Mouse (Mus musculus) spleen, postnatal 10 days (tissue): ENCODE data around the gene Aig1.
"Not testable (repeated sequence)": the region's sequence is repeated elsewhere in the genome, so short reads cannot be mapped to it uniquely, and the experiment has no call there.

Experiments
- DNase-seq, 2 experiments: peaks; one replicate each; pipeline ENCODE4 v3.0.0; 2021 to 2022; ENCODE audit warnings: low spot score in 2 of 2

Aig1 gene

DNA sequence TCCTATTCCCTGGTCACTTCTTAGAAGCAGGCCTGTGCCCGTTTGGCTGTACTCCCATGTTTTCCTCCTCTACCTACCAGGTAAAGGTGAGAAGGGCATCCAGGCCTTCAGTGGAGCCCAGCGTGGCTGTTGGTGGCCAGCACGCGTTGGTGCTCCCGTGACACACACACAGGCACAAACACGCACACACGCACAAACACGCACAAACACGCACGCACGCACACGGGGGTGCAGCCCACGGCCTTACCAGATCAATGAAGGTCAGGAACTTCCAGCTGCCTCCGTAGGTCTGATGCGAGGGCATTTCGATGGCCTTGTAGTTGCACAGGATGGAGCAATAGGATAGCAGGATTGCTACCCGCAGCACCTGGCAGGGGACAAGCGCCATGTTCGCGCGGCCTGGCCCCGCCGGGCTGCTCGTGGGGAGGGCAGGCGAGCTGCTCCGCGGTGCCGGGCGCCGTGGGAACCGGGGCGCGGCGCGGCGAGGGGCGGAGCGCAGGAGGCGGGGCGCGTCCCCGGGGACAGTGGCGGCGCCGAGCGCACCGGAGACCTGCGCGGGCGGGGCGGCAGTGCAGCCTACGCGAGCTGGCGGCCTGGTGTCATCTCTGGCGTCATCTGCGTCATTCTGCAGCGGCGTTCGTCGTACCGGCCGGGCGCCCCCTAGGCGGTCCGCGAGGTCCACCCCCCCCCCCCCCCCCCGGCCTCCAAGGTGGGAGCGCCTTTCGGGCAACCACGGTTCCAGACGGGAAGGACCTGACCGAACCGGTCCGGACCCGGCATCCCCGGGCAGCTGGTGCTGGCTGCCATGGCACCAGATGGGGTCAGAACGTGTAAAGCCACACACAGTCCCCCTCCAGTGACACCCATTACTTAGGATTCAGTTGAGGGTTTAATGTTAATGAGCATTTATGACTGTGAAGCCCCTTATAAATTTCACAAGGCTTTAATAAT is at the start of gene Aig1:
Gene Aig1, minus strand, starts transcription at position 610 of the 951 bp plus-strand sequence.
- DNase-seq = peak; percentile 67 to 82

DNA sequence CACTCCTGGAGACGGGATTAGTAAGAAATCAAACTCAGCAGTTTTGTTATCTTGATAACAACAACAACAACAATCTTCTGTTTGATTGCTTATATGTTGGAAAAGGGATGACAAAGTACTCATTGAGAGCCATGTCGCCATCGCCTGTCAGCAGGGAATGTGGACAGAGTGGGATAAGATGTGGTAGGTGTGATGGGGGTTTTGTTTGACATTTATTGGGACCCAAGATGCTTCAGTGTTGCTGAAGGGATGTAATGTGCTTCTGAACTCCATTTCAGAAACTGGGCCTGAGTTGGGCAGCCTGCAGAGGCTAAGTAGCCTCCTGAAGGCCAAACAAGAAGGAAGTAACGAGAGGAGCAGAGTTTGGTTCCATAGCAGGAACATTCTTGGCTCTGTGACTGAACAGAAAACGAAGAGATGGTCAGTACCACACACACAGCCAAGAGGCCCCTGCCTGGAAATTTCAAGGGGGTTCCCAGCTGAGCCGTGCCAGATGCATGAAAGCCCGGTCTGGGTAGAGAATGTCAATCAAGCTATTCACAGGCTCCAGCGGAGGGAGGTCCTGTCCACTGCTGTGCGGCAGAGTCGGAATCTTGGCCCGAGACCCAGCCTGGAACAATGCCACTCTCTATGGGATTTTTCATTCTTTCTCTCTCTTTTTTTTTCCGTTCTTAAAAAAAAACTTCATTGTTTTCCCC is 48.0 kb upstream of the Aig1 start:
- DNase-seq = peak in 1 of 2 experiments; percentile 16

DNA sequence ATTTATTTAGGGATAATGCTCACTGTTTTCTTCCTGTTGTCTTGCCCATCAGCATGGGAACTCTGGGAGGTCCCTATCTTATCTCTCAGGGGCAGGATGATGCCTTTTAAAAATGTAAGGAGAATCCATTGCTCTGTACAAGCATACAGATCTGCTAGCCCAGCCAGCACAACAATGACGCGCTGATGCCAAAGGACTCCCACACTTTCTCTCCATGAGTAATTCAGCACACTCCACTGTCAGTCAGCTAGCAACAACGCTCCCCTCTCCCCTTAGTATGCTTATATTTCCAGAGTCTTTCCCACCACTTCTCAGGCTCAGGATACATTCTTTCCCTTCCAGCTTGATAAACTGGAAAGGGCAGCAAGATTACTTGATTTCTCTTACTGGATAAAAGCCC is 46.4 kb upstream of the Aig1 start:
- no peak for DNase-seq

DNA sequence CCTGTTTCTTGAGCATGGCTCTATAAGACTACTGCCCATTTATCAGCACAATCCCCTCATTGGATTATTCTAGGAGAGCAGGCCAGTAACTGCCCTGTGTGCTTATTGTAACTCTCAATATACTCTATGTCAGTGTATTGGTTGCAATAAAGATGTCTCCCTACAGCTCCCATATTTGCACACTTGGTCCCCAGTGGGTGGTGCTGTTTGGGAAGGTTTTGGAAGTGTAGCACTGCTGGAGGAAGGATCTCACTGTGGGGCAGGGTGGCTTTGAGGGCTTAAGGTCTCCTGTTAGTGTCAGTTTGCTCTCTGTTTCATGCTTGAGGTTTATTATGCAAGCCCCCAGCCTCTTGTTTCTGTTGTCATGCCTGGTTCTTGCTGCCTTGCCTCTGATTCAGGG is 44.9 kb upstream of the Aig1 start:
- no peak for DNase-seq

DNA sequence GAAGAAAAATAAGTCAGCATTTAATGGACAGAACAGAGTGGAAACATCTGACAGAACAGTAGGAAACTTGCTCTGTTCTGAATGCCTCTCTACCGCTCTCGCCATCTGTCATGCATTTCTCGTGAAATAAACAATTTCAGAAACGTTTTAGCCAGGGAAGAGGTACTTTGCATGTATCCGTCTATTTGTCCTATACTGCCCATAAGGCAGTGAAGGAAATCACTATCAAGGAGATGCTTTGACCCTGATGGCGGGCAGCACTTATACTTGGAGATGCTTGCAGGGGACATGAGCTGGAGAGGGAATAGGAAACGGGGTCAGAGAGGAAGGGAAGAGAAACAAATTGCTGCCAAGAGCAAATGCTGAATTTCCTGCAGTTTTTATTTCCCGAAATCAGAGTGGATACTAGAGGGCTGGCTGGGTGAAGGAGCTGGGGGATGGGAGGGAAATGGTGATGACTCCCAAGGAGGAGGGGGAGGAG is 37.5 kb upstream of the Aig1 start:
- no peak for DNase-seq

DNA sequence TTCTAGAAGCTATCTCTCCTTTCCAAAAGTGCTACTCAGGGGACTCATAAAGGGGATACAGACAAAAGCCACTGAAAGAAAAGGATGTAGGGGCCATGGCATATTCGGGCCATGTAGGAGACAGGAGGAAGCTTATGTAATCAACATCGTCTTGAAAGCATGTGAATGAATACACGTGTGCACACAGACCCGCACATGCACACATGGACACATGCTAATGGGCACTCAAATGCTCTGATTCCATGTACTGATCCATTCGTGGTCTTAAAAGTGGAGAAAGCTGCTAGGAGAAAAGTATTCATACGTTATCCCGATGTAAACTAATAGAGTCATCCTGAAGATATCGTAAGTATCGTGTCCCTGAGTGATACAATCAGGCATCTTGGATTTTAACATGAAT is 36.8 kb upstream of the Aig1 start:
- no peak for DNase-seq

DNA sequence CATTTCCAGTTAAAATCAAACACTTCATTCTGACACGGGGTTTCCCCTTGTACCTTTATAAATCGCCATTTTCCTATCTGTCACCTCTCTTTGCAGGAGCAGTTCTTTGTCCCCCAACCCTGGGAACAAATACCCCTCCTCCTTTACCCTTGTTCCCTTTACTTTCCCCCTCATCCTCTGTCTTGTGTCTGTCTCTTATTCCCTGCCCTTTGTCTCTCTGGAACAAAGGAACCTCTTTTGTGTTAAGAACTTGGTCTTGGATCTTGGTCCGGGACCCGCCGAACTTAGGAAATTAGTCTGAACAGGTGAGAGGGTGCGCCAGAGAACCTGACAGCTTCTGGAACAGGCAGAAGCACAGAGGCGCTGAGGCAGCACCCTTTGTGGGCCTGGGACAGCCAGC is 24.0 kb upstream of the Aig1 start:
- DNase-seq = not testable (repeated sequence)

DNA sequence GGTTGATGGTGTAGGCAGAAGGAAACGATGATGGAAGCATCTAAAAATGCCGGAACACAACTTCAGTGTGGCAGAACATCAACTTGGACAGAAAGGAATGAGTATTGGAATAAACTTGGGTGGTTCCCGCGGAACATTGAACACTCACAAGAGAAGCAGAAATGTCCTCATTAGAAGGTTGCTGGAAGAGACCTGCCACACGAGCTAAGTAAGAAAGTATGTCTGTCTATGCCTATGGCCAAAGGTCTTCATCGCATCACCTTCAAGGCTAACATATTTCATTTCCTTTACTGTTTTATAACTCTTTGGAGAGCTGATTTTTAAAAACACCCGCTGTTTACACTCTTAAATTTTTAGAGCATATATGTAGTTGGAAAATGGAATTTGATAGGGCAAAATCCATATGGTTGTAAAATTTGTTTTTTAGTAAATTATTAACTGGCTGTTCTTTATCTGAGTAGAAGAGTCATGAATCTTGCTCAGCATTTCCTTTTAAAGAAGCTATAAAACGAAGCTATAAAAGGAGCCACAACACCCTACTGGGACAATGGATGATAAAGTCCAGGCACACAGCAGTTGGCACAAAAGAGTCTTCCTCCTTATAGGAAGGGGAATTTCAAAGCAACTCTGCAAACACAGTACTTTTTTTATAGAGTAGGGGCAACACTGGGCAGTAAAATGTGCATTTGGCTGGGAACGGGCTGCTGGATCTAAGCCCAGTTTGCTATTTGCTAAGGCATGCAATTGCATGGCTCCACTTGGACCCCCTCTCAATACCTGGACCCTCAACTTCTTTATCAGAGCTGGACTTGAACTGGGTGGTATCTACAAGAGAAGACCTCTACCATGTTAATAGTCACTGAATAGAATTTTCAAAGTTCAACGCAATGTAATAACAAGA is 14.4 kb upstream of the Aig1 start:
- no peak for DNase-seq

DNA sequence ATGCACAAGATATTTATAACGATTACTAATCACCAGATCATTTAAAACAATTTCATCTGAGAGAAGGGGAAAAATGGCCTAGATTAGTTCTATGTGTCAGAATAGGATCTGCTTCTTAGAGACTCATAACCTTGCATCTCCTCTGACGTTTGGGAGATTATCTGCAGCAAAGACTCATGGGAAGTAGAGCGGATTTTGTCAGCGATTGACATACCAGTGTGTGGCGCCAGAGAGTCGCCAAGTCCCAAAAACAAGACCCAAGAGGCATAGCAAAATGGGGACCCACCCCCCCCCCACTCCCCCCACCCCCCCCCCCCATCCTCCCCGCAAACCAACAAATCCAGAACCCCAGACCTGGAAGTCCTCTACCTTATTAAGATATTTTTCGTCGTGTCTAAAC is 13.7 kb upstream of the Aig1 start:
- DNase-seq = peak in 1 of 2 experiments; percentile 30

DNA sequence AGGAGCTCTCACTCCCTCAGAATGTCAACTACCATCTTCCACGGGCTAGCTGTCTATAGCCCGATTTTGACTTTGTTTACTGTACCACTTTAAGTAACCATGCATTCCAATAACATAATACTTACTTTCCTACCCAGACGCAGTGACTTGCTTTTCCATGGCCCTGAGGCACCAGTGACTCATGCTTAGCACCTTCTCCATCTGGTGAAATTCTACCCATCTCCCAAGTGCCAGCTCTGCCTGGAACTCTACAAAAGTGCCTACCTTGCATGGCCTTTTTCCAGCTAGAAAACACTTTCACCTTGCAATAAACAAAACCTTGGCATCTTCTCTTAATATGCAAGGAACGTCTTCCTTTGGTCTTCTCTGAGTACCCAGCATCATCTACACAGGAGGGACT is 9.9 kb upstream of the Aig1 start:
- DNase-seq = no peak

DNA sequence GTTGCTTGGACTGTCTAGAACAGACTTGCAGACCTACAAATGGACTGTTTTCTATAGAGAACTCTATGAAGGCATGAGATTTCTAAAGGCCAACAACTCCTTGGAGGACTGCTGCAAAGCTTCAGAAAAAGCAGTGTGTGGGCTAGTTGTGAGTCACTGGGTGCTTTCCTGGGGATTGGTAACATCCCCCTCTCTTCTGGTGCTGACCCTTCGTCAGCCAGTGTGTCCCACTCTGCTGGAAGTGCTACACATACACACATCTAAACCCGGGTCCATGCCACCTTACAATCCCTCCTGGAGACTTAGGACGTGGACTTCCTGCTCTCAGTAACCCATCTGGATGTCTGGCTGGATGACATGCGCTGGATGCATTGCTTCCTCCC is 6.2 kb upstream of the Aig1 start:
- no peak for DNase-seq

DNA sequence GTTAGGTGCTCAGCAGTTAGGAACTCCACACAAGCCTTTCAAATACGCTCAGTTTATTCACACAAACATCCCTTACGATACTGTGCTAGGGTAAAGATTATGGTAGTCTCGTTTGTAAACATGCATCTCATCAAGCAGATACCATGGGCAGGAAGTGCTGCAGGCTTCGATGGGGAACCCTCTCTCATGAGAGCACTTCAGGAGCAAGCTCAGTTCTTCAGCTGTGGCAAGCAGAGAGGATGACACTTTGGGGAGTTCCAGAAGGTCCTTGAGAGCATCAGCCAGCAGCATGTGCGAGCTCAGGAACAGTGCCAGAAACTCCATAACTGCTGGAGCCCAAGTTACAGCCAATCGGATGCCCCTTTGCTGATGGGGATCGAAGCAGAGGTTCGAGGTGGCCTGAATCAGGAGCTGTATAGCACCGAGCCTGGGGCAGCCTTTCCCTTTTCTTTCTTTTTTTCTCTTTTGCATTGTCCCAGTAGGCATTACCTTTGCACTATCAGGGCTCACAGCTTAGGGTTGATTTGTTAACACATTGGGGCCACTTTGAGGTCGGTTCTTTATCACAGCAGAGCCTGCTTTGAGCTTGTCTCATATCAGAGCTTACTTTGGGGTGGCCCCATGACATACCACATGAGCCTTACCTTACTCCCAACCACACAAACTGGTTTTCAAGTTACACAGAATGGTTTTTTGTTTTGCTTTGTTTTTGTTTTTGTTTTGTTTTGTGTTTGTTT is 5.7 kb upstream of the Aig1 start:
- peak; percentile 16 to 18 for DNase-seq

DNA sequence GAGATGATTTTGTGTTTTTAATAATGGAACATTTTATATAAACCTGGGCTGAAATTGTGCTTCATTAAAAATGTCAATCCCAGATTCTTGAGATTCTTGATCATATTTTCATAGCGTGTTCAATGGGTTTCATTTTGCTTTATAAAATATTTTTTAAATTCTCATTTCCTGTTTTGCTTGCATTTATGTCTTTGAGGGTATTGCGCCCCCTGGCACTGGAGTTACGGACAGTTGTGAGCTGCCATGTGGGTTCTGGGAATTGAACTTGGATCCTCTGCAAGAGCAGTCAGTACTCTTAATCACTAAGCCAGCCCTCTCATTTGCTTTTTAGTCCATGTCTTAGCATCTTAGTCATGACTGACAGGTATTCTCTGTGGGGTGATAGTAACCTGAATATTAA is 1.8 kb upstream of the Aig1 start:
- DNase-seq = no peak

DNA sequence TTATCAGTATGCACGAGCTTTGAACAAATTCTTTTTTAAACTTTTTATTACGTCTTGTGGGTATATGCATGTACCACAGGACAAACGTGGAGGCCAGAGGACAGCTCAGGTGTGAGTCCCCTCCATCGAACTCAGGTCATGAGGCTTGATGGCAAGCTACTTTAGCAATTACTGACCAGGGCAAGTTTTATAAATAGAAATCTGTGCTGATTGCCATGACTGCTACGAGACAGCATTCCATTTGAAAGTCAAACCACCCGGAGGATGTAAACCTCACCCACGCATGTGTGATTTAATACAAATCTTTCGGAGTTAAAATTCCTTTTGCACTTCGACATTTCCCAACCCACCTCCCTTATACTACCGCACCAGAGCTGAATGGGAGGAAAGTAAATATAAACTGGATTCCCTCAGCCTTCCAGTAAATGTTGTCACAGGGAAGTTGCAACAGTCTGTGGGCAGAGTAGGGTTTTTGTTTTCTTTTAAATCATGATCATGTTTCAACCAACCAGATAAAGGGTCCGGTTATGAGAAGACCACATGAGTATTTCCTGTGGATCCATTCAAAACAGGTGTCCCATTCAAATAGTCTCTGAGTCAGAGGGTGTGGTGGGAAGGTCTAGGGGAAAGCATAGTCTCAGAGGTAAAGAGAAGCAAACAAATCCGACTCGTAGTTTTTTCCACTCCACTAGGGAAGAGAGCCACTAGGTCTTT is 699 bp upstream of the Aig1 start:
- DNase-seq = no peak

DNA sequence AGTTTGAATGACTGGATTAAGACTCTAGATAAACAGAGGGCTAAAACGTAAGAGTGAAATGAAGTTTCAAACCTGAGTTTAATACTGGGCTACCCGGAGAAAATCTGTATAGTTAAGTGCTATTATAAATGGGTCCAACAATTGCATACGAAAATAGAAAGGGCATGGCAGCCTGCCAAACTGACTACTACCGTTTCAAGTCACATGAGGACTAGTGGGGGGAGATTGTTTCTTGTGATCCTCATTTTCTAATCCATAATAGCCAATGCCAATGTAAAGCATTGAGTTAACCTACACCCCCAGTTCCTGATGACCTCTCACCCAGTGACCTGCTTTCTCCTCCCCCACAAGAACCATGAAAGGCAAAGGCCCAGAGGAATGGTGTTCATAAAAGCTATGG is 2.4 kb downstream of the Aig1 start:
- DNase-seq = no peak

DNA sequence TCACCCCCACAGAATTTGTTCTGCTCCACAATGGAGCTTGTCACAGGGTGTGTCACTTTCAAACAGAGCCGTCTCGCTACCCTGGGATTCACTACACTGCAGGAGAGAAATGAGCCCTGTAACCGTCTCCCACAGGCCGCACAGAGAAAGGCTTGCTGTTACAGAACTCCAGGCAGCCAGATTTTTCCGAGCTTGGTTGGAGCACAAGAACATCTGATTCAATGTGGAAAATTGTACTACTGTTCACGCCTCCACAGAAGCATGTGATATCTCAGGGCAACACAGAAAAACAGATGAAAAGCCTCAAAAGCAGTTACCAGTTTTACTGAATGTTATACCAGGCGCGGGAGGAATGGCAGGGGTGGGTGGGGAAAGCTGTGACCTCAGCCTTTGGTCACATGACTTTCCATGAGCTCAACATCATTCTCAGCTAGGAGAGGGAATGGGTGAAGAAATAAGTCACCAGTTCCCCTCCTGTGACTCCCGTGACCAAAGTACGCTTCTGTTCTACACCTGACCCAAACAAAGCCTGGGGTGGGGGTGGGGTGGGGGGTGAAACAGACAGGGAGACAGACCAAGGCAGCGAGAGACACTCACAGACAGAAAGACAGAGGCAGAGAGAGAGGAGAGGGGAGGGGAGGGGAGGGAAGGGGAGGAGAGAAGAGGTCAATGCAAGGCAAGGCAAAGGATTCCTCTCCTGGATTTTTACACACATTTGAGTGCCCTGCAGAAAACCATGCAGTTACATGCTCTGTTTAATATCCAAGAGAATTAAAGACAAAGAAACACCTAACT is 7.5 kb downstream of the Aig1 start:
- DNase-seq = no peak

DNA sequence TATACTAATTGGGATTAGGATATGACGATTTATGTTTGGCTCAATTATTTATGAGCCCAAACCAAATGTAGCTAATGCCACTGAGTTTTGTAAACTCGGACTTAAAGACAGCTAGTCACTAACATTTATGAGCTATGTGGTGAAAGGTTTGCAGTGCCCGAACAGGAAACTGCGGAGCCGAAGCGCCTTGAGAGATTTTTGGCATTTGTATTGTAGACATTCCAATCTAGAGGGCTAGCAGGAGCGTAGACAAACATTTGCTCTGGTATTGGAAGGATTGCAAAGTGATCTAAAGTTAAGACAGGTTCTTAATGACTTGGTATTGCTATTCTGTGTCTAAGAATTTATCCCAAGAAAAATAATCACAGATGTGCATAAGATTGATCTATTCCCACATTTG is 12.3 kb downstream of the Aig1 start:
- DNase-seq = no peak

DNA sequence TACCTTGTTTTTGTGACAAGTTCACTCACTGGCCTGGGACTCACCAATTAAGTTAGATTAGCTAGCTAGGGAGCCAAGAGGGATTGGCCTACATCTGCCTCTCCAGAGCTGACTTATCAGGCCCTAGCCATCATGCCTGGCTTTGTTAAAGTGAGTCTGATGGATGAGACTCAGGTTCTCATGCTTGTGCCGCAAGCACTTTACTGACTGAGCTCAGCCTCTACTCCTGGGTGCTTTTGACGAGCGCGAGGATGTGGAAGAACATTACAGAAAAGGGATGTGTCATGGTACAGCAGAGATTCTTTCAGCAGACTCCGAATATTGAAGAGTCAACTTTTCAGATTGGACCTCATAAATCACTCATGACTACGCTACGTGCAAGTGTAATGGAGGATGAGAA is 12.8 kb downstream of the Aig1 start:
- DNase-seq = no peak

DNA sequence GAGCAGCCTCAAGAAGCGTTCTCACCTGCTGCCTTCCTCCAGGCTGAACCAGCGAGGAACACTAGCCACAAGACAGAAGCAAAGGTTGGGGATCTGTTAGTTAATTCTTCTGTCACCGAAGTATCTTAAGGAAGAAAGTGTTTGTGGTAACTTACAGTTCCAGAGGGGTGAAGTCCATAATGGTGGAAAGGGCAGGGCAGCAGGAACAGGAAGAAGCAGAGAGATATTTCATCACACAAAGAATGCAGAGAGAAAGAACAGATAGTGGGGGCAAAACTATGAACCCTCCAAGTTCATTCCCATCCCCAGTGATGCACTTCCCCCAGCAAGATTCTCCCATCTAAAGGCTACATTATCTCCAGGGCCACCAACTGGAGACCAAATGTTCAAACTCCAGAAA is 13.7 kb downstream of the Aig1 start:
- no peak for DNase-seq

DNA sequence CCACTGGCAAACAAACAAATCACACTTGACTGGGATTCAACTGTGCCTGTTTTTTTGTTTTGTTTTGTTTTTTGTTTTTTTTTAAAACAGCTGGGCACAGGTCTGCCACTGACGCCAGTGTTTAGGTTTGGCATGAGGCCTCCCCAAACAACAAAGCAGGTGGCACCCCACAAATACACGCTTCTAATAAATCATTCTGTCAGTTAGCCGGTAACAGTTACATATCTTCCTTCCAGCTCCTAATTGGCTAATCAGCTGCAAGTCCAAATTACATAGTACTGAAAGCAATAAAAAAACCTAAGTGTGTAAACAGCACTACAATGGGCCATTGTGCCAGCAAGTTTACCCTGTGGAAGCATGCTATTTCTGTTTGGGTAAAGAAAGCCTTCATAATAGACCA is 18.7 kb downstream of the Aig1 start:
- DNase-seq = no peak
